ENCODE assay signal across 8 mouse cellular contexts in genomic region chr2:155728742-155729141, GRCm38 (mm10). TPM values are rescaled to one million over a fixed set of nuclear protein-coding genes. Genes with fewer than 3 reads are reported as not detected.
DNase-seq lines count a peak whose midpoint lies in the region; ATAC-seq and TF ChIP-seq lines count a peak whose summit lies in the region.

No protein-coding gene starts in this region.

- H3K27ac ChIP-seq in heart, embryonic 15.5 days = no peak overlapping the region
- H3K27ac ChIP-seq in MEL (ENCODE audit: control insufficient read depth, low read depth, low read length) = no peak overlapping the region
- peak overlapping the region; percentile 85 for H3K27ac ChIP-seq in hindbrain, embryonic 10.5 days
- peak overlapping the region; percentile 50 for H3K27ac ChIP-seq in midbrain, embryonic 12.5 days (replicated peaks)

- ATAC-seq in heart, embryonic 15.5 days (replicated peaks; ENCODE audit: insufficient number of reproducible peaks, insufficient read depth, low FRiP score, low read depth) = 0 out of 2 replicates have a peak, but pooled peaks have one; percentile 35
- no peak for ATAC-seq in midbrain, embryonic 12.5 days (ENCODE audit: low FRiP score, low read depth)

- H3K4me2 ChIP-seq in heart, embryonic 15.5 days = peak overlapping the region; percentile 94
- peak overlapping the region; percentile 95 for H3K4me2 ChIP-seq in midbrain, embryonic 12.5 days (replicated peaks)

- TF ChIP-seq RAD21 in MEL (IDR thresholded peaks at IDR 0.05; ENCODE audit: low read depth, low read length) = no peak

- H3K4me1 ChIP-seq in heart, embryonic 15.5 days (replicated peaks) = peaks cover 5% of the 10 kb centered on the region
- peaks cover 0 to 14% of the 10 kb centered on the region in 2 experiments; a peak in 2 of 4 replicates for H3K4me1 ChIP-seq in MEL (ENCODE audit: control insufficient read depth in 1 of 2, insufficient read depth in 2 of 2, low read length in 2 of 2)
- peaks cover 13% of the 10 kb centered on the region for H3K4me1 ChIP-seq in hindbrain, embryonic 10.5 days (replicated peaks)
- peaks cover 12% of the 10 kb centered on the region for H3K4me1 ChIP-seq in midbrain, embryonic 12.5 days

- no peak for TF ChIP-seq EP300 in MEL (IDR thresholded peaks at IDR 0.05; ENCODE audit: low read depth in 1 of 2, low read length in 2 of 2)

- H3K9me3 ChIP-seq in heart, embryonic 15.5 days (replicated peaks) = no peaks in the 10 kb centered on the region
- H3K9me3 ChIP-seq in MEL (replicated peaks; ENCODE audit: insufficient read depth, low read length) = no peaks in the 10 kb centered on the region
- H3K9me3 ChIP-seq in hindbrain, embryonic 10.5 days = no peaks in the 10 kb centered on the region
- H3K9me3 ChIP-seq in midbrain, embryonic 12.5 days = no peaks in the 10 kb centered on the region

- no peaks in the 10 kb centered on the region for H3K27me3 ChIP-seq in heart, embryonic 15.5 days
- peaks cover 1% of the 10 kb centered on the region in 2 experiments; a peak in 2 of 4 replicates for H3K27me3 ChIP-seq in MEL (ENCODE audit: control insufficient read depth in 1 of 2, insufficient read depth in 2 of 2, low read length in 2 of 2)
- no peaks in the 10 kb centered on the region for H3K27me3 ChIP-seq in hindbrain, embryonic 10.5 days (ENCODE audit: insufficient read depth, poor library complexity, severe bottlenecking)
- H3K27me3 ChIP-seq in midbrain, embryonic 12.5 days = no peaks in the 10 kb centered on the region; the same call in 1 of the 2 replicates

- peak overlapping the region; percentile 80 for H3K9ac ChIP-seq in heart, embryonic 15.5 days
- H3K9ac ChIP-seq in MEL (ENCODE audit: control insufficient read depth, low read depth, low read length, poor library complexity, severe bottlenecking) = peak overlapping the region; percentile 61
- H3K9ac ChIP-seq in midbrain, embryonic 12.5 days (replicated peaks) = peak overlapping the region; percentile 87

- no peaks in the 10 kb centered on the region for H3K36me3 ChIP-seq in heart, embryonic 15.5 days
- peaks cover 0 to 3% of the 10 kb centered on the region in 2 experiments; a peak in 2 of 4 replicates for H3K36me3 ChIP-seq in MEL (ENCODE audit: control insufficient read depth in 1 of 2, insufficient read depth in 2 of 2, low read length in 2 of 2)
- H3K36me3 ChIP-seq in hindbrain, embryonic 10.5 days = peaks cover 15% of the 10 kb centered on the region; the same call in 1 of the 2 replicates
- H3K36me3 ChIP-seq in midbrain, embryonic 12.5 days = peaks cover 11% of the 10 kb centered on the region; the same call in 1 of the 2 replicates

- TF ChIP-seq POLR2A in MEL (IDR thresholded peaks at IDR 0.05; ENCODE audit: control insufficient read depth in 1 of 2, insufficient read depth in 1 of 2, low read depth in 1 of 2, low read length in 2 of 2, poor library complexity in 1 of 2) = no peak

- DNase-seq in heart, postnatal 25 days (ENCODE audit: low spot score) = no peak
- no peak for DNase-seq in MEL (ENCODE audit: low read depth, low spot score)
- DNase-seq in hindbrain, embryonic 10.5 days (ENCODE audit: low spot score) = no peak
- DNase-seq in frontal cortex, postnatal 25 days (ENCODE audit: low spot score in 2 of 2) = no peak
- no peak for DNase-seq in testis, postnatal 14 days (ENCODE audit: low spot score)
- DNase-seq in gastrocnemius, postnatal 25 days = no peak

- H3K79me2 ChIP-seq in MEL (ENCODE audit: control insufficient read depth, insufficient read depth, low read length, poor library complexity) = no peaks in the 10 kb centered on the region

- no peak for TF ChIP-seq CTCF in MEL (IDR thresholded peaks at IDR 0.05 in 2 of 3, conservative IDR thresholded peaks at IDR 0.05 in 1 of 3; ENCODE audit: control insufficient read depth in 1 of 3, insufficient read depth in 1 of 3, low read depth in 2 of 3, low read length in 3 of 3, poor library complexity in 1 of 3, severe bottlenecking in 1 of 3)

- intact Hi-C loops in heart, postnatal 25 days (cut with DNase I) = loop anchor here (2.0 kb wide), 1 partner anchor 36 kb away; the partner anchor contains the start of gene Trpc4ap

- WGBS in heart, embryonic 15.5 days = 3% methylated on average over 15 of the region's 15 CpGs
- WGBS in hindbrain, embryonic 10.5 days = 6% methylated on average over 15 of the region's 15 CpGs
- 6% methylated on average over 15 of the region's 15 CpGs for WGBS in midbrain, embryonic 12.5 days

- H3K4me3 ChIP-seq in heart, embryonic 15.5 days = peak overlapping the region; percentile 94
- peak overlapping the region; percentile 66 to 81 for H3K4me3 ChIP-seq in MEL (ENCODE audit: control insufficient read depth in 1 of 2, insufficient read depth in 1 of 2, low read depth in 2 of 2, low read length in 2 of 2)
- peak overlapping the region; percentile 96 for H3K4me3 ChIP-seq in hindbrain, embryonic 10.5 days
- peak overlapping the region; percentile 80 for H3K4me3 ChIP-seq in midbrain, embryonic 12.5 days

TF ChIP-seq in MEL, 35 proteins besides CTCF, POLR2A, EP300 and RAD21 (continues in another document):
- TF ChIP-seq USF2 (IDR thresholded peaks at IDR 0.05; ENCODE audit: borderline replicate concordance in 1 of 2, insufficient read depth in 1 of 2, low read depth in 1 of 2, low read length in 2 of 2) (no peak), ZMIZ1 (IDR thresholded peaks at IDR 0.05; ENCODE audit: low read depth, low read length) (no peak), TCF12 (IDR thresholded peaks at IDR 0.05; ENCODE audit: low read depth, low read length) (no peak), TBP (IDR thresholded peaks at IDR 0.05; ENCODE audit: low read depth, low read length) (no peak), GATA1 (IDR thresholded peaks at IDR 0.05; ENCODE audit: low read depth, low read length) (no peak), MXI1 (IDR thresholded peaks at IDR 0.05; ENCODE audit: low read depth, low read length) (no peak), MYC (IDR thresholded peaks at IDR 0.05; ENCODE audit: low read depth, low read length) (no peak), POLR2AphosphoS2 (IDR thresholded peaks at IDR 0.05; ENCODE audit: low read length) (no peak), MYB (IDR thresholded peaks at IDR 0.05; ENCODE audit: low read depth, low read length) (no peak), ZKSCAN1 (IDR thresholded peaks at IDR 0.05; ENCODE audit: low read depth, low read length) (no peak), ELF1 (IDR thresholded peaks at IDR 0.05; ENCODE audit: low read depth, low read length) (no peak), KAT2A (conservative IDR thresholded peaks at IDR 0.05; ENCODE audit: low read depth, low read length) (no peak), ZC3H11A (IDR thresholded peaks at IDR 0.05; ENCODE audit: low read depth, low read length) (no peak)

RNA-seq across cellular contexts. Expression of gene Edem2, which starts 0.5 kb away (rescaled TPM):
- 20.3 and 29.3 TPM in 2 replicates for polyA plus RNA-seq in heart, embryonic 15.5 days (2015; fragmentation: Nextera tagmentation; extraction: Ambion mirVana)
- total RNA-seq in heart, postnatal 25 days (2021) = 1 to 10 TPM; 7.0 to 7.1 TPM
- 36.1 and 40.7 TPM in 2 replicates for total RNA-seq in MEL (2012; rRNA removed)
- 10 to 100 TPM in 1 of 2 experiments, not detected in 1; 43.8 TPM for polyA plus RNA-seq in MEL (2012; ENCODE audit: insufficient read depth in 1 of 2, insufficient read length in 2 of 2, low read depth in 1 of 2, low replicate concordance in 2 of 2, missing spikeins in 1 of 2)
- polyA plus RNA-seq in hindbrain, embryonic 10.5 days (2016; fragmentation: Nextera tagmentation; extraction: Ambion mirVana) = 33.7 and 41.1 TPM in 2 replicates
- polyA plus RNA-seq in midbrain, embryonic 12.5 days (2016; fragmentation: Nextera tagmentation; extraction: Ambion mirVana) = 37.1 and 37.6 TPM in 2 replicates
- total RNA-seq in gastrocnemius, postnatal 25 days (2021) = 1 to 10 TPM; 3.9 to 5.0 TPM

RNA-seq across cellular contexts. Expression of gene Gm17581, which starts 6.9 kb away (rescaled TPM):
- not detected in 2 replicates for polyA plus RNA-seq in heart, embryonic 15.5 days (2015; fragmentation: Nextera tagmentation; extraction: Ambion mirVana)
- total RNA-seq in heart, postnatal 25 days (2021) = not detected
- not detected in 2 replicates for total RNA-seq in MEL (2012; rRNA removed)
- polyA plus RNA-seq in MEL (2012; ENCODE audit: insufficient read depth in 1 of 2, insufficient read length in 2 of 2, low read depth in 1 of 2, low replicate concordance in 2 of 2, missing spikeins in 1 of 2) = not detected
- not detected in 2 replicates for polyA plus RNA-seq in hindbrain, embryonic 10.5 days (2016; fragmentation: Nextera tagmentation; extraction: Ambion mirVana)
- polyA plus RNA-seq in midbrain, embryonic 12.5 days (2016; fragmentation: Nextera tagmentation; extraction: Ambion mirVana) = not detected in 2 replicates
- not detected for total RNA-seq in gastrocnemius, postnatal 25 days (2021)

RNA-seq across cellular contexts. Expression of gene Procr, which starts 22.2 kb away (rescaled TPM):
- polyA plus RNA-seq in heart, embryonic 15.5 days (2015; fragmentation: Nextera tagmentation; extraction: Ambion mirVana) = 8.0 and 8.3 TPM in 2 replicates
- total RNA-seq in heart, postnatal 25 days (2021) = 1 to 10 TPM; 3.5 to 4.7 TPM
- total RNA-seq in MEL (2012; rRNA removed) = 0.15 TPM in 1 of 2 replicates, not detected in the other
- not detected for polyA plus RNA-seq in MEL (2012; ENCODE audit: insufficient read depth in 1 of 2, insufficient read length in 2 of 2, low read depth in 1 of 2, low replicate concordance in 2 of 2, missing spikeins in 1 of 2)
- polyA plus RNA-seq in hindbrain, embryonic 10.5 days (2016; fragmentation: Nextera tagmentation; extraction: Ambion mirVana) = 1.5 and 1.7 TPM in 2 replicates
- 3.1 and 3.7 TPM in 2 replicates for polyA plus RNA-seq in midbrain, embryonic 12.5 days (2016; fragmentation: Nextera tagmentation; extraction: Ambion mirVana)
- total RNA-seq in gastrocnemius, postnatal 25 days (2021) = 10 to 100 TPM in 1 of 2 experiments, 1 to 10 TPM in 1; 5.9 to 12.4 TPM

RNA-seq across cellular contexts. Expression of gene Trpc4ap, which starts 36.6 kb away (rescaled TPM):
- polyA plus RNA-seq in heart, embryonic 15.5 days (2015; fragmentation: Nextera tagmentation; extraction: Ambion mirVana) = 83.0 and 101 TPM in 2 replicates
- total RNA-seq in heart, postnatal 25 days (2021) = 10 to 100 TPM; 82.1 to 82.5 TPM
- 58.7 and 60.4 TPM in 2 replicates for total RNA-seq in MEL (2012; rRNA removed)
- polyA plus RNA-seq in MEL (2012; ENCODE audit: insufficient read depth in 1 of 2, insufficient read length in 2 of 2, low read depth in 1 of 2, low replicate concordance in 2 of 2, missing spikeins in 1 of 2) = 100 to 1,000 TPM; 161 to 187 TPM
- 133 and 160 TPM in 2 replicates for polyA plus RNA-seq in hindbrain, embryonic 10.5 days (2016; fragmentation: Nextera tagmentation; extraction: Ambion mirVana)
- polyA plus RNA-seq in midbrain, embryonic 12.5 days (2016; fragmentation: Nextera tagmentation; extraction: Ambion mirVana) = 179 and 181 TPM in 2 replicates
- 10 to 100 TPM; 84.3 to 86.1 TPM for total RNA-seq in gastrocnemius, postnatal 25 days (2021)

RNA-seq across cellular contexts. Expression of gene Mmp24, which starts 46.4 kb away (rescaled TPM):
- 0.05 and 0.13 TPM in 2 replicates for polyA plus RNA-seq in heart, embryonic 15.5 days (2015; fragmentation: Nextera tagmentation; extraction: Ambion mirVana)
- under 1 TPM in 1 of 2 experiments, not detected in 1; 0.08 TPM for total RNA-seq in heart, postnatal 25 days (2021)
- 0.23 and 0.27 TPM in 2 replicates for total RNA-seq in MEL (2012; rRNA removed)
- under 1 TPM in 1 of 2 experiments, not detected in 1; 0.06 TPM for polyA plus RNA-seq in MEL (2012; ENCODE audit: insufficient read depth in 1 of 2, insufficient read length in 2 of 2, low read depth in 1 of 2, low replicate concordance in 2 of 2, missing spikeins in 1 of 2)
- 1.4 and 2.5 TPM in 2 replicates for polyA plus RNA-seq in hindbrain, embryonic 10.5 days (2016; fragmentation: Nextera tagmentation; extraction: Ambion mirVana)
- 4.9 and 5.2 TPM in 2 replicates for polyA plus RNA-seq in midbrain, embryonic 12.5 days (2016; fragmentation: Nextera tagmentation; extraction: Ambion mirVana)
- not detected for total RNA-seq in gastrocnemius, postnatal 25 days (2021)

Comparison
In these comparisons a context has a peak if more than half of its experiments do, and no peak if none do; other contexts are left out.
1. H3K27ac ChIP-seq: peak in hindbrain, embryonic 10.5 days (single experiment) and midbrain, embryonic 12.5 days (single experiment); none in heart, embryonic 15.5 days (single experiment) and MEL (single experiment).
2. Peak in every context shown above with its lines, with median percentiles within 50 percentile points of each other: H3K4me3 ChIP-seq and H3K9ac ChIP-seq.